Mouse (Mus musculus): ENCODE measurements at regions not wholly inside any gene's neighbourhood (a gene's known extent, or its start where the extent isn't known, plus 50 kb on each side); places are given as distances from the start of the nearest gene placed in this dataset.
"Not testable (repeated sequence)": the region's sequence is repeated elsewhere in the genome, so short reads cannot be mapped to it uniquely, and the experiment has no call there.

DNA sequence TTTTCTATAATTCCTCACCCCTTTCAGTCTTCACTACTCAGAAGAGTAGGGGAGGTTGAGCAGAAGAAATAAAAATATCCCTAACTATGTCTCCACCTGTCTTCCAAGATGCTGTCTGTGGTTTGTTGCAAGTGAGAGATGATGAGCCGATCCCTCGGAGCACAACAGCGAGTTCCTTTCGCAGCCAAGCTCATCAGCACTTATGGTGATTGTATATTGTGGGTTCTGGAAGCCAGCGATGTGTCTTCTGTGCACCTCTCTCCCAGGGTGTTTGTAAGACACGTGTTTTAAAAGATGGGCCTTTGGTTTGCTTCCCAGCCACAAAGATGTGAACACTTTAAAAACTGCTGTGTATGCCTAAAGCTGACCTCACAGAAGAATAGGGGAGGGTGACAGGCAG is 309.0 kb downstream of the Abcc12 start:
- H3K9ac ChIP-seq, result no peak overlapping the region
- no peaks in the 10 kb centered on the region for H3K36me3 ChIP-seq
- WGBS, result 89% methylated on average over 6 of the region's 6 CpGs
- H3K27me3 ChIP-seq, result no peaks in the 10 kb centered on the region
- no peak for ATAC-seq (ENCODE audit: insufficient number of reproducible peaks, insufficient read depth, low FRiP score, low TSS enrichment)
- peaks cover 10% of the 10 kb centered on the region; the same call in 1 of the 2 replicates for H3K4me1 ChIP-seq
- H3K4me3 ChIP-seq, result no peak overlapping the region
- no peak overlapping the region for H3K4me2 ChIP-seq (replicated peaks)
- H3K27ac ChIP-seq, result no peak overlapping the region
- no peaks in the 10 kb centered on the region for H3K9me3 ChIP-seq

DNA sequence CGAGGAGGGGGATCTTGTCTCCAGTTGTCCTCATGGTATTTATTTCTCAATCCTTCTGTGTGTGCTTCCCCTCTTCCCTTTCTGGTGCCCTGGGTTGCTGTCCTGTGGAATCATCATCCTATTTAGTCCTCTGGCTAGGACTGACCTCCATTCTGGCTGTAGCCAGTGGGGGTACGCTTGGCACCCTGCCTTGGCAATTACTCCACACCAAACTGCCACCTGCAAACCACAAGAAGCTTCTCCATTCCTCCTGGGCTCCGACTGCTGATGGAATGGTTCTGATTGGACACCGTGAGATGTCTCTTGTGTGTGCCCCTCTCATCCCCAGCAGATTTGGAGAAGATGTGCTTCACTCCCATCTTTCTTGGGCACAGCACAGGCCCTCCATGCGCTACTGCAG is 322.5 kb downstream of the Abcc12 start:
- H3K27ac ChIP-seq, result no peak overlapping the region
- 85% methylated on average over 5 of the region's 5 CpGs for WGBS
- no peaks in the 10 kb centered on the region for H3K36me3 ChIP-seq
- no peak for ATAC-seq (ENCODE audit: insufficient number of reproducible peaks, insufficient read depth, low FRiP score, low TSS enrichment)
- no peaks in the 10 kb centered on the region for H3K27me3 ChIP-seq
- H3K4me1 ChIP-seq, result no peaks in the 10 kb centered on the region
- no peak overlapping the region for H3K4me3 ChIP-seq
- H3K4me2 ChIP-seq (replicated peaks), result no peak overlapping the region
- no peaks in the 10 kb centered on the region for H3K9me3 ChIP-seq
- no peak overlapping the region for H3K9ac ChIP-seq

DNA sequence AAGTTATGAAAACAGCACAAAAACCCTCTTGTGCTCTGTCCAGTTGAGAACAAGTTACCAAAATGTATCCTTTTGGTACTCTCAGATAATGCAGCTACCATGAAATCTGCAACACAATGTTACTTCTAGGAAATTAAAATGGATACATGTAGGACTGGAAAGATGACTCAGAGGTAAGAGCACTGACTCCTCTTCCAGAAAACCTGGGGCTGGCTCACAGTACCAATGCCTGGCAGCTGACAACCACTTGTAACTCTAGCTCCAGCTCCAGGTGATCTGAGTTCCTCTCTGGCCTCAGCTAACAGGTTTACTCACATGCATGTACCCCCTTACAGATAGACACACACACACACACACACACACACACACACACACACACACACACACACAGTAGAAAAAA is 325.1 kb downstream of the Abcc12 start:
- Histone ChIP-seq H3K9me3 (no peaks in the 10 kb centered on the region), H3K9ac (no peak overlapping the region), H3K36me3 (no peaks in the 10 kb centered on the region), H3K27me3 (no peaks in the 10 kb centered on the region), H3K4me3 (no peak overlapping the region), H3K27ac (no peak overlapping the region), H3K4me2 (replicated peaks) (no peak overlapping the region), H3K4me1 (no peaks in the 10 kb centered on the region)
- ATAC-seq (ENCODE audit: insufficient number of reproducible peaks, insufficient read depth, low FRiP score, low TSS enrichment), result no peak

DNA sequence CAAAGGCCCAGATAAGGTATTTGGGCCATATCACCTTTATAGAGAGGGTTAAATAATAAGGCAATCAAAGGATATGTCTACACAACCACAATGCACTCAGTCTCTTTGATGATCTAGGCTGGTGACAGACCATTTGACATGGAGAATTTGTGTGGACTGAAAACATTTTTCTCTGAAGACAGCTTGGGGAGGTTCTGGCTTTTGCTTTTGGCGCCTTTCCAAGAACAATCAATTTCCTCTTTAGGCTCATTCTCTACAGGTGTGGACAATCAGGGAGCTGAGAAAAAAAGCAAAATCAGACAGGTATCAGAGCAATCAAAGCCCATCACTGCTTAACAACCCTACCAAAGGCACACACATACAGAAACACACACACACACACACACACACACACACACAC is 325.8 kb downstream of the Abcc12 start:
- no peak overlapping the region for H3K4me3 ChIP-seq
- no peaks in the 10 kb centered on the region for H3K4me1 ChIP-seq
- no peak overlapping the region for H3K9ac ChIP-seq
- no peak overlapping the region for H3K4me2 ChIP-seq (replicated peaks)
- no peaks in the 10 kb centered on the region for H3K27me3 ChIP-seq
- H3K27ac ChIP-seq, result no peak overlapping the region
- no peak for ATAC-seq (ENCODE audit: insufficient number of reproducible peaks, insufficient read depth, low FRiP score, low TSS enrichment)
- WGBS, result 83% methylated on average over 1 of the region's 1 CpGs
- no peaks in the 10 kb centered on the region for H3K36me3 ChIP-seq
- H3K9me3 ChIP-seq, result no peaks in the 10 kb centered on the region

DNA sequence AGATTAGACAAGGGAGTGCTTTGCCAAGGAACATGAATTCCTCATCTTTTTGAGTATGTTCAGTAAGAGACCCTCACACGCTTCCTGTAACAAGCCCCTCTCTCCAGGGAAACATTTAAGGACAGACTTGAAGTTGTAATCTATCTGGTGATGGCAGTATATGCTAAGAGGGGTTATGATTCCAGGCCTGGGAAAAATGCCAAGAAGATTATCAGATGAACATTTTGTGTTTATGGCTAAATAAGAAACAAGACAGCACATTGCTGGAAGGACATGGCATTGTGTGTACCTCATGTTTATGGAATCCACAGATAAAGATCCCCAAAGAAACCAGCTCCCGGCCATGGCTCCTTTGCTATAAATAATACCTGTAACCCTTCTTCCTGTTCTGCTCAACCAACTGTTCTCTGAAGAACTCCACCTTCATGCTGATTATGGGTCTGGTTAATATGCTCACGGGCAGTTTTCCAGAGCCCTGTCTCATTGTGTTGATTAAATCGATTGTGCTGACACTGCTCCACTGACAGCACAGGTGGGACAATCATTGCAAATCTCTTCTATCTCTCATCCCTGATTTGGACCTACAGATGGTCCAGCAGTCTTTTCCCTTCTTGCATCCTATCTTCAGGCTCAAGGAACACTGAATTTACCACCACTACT is 327.7 kb downstream of the Abcc12 start:
- no peak for ATAC-seq (ENCODE audit: insufficient number of reproducible peaks, insufficient read depth, low FRiP score, low TSS enrichment)
- Histone ChIP-seq H3K36me3 (no peaks in the 10 kb centered on the region), H3K9me3 (no peaks in the 10 kb centered on the region), H3K4me3 (no peak overlapping the region), H3K4me2 (replicated peaks) (no peak overlapping the region), H3K27me3 (no peaks in the 10 kb centered on the region), H3K27ac (no peak overlapping the region), H3K9ac (no peak overlapping the region), H3K4me1 (no peaks in the 10 kb centered on the region)
- 81% methylated on average over 4 of the region's 4 CpGs for WGBS

DNA sequence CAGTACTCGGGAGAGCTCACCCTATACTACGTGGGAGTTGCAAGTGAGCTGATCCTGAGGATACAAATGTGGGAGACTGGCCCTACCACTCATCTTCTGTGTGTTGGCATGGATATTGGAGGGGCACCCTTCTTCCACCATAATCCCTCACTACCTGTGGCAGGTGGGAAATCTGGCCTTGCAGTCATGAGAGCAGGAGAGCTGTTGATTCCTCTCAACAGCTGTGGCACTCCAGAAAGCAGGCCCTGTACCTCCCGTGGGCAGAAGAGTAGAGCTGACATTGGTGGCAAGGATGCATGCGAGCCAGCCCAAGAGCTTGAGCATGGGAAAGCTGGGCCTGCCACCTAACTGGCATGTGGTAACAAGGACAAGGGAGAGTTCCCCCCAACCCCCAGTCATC is 345.8 kb downstream of the Abcc12 start:
- no peak for ATAC-seq (ENCODE audit: insufficient number of reproducible peaks, insufficient read depth, low FRiP score, low TSS enrichment)
- H3K9ac ChIP-seq, result no peak overlapping the region
- H3K36me3 ChIP-seq, result no peaks in the 10 kb centered on the region
- 83% methylated on average over 4 of the region's 4 CpGs for WGBS
- H3K27me3 ChIP-seq, result no peaks in the 10 kb centered on the region
- H3K4me3 ChIP-seq, result no peak overlapping the region
- no peaks in the 10 kb centered on the region for H3K4me1 ChIP-seq
- H3K27ac ChIP-seq, result no peak overlapping the region
- H3K9me3 ChIP-seq, result no peaks in the 10 kb centered on the region
- no peak overlapping the region for H3K4me2 ChIP-seq (replicated peaks)

DNA sequence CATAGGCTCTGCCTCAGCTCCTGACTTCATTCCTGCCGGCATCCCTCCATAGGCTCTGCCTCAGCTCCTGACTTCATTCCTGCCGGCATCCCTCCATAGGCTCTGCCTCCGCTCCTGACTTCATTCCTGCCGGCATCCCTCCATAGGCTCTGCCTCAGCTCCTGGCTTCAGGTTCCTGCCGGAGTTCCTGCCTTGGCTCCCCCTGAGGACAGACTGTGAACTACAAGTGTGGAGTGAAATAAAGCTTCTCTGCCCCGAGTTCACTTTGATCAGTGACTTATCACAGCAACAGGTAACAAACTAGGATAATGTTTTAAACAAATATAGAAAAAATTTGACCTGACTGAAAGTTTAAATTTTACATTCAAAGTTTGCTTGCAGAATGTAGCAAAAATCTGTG is 348.5 kb downstream of the Abcc12 start:
- not testable (repeated sequence) for H3K4me2 ChIP-seq (replicated peaks); H3K27me3 ChIP-seq; ATAC-seq (ENCODE audit: insufficient number of reproducible peaks, insufficient read depth, low FRiP score, low TSS enrichment); H3K4me3 ChIP-seq; H3K9ac ChIP-seq; H3K27ac ChIP-seq; H3K9me3 ChIP-seq; H3K36me3 ChIP-seq; H3K4me1 ChIP-seq
- WGBS, result 81% methylated on average over 6 of the region's 6 CpGs

DNA sequence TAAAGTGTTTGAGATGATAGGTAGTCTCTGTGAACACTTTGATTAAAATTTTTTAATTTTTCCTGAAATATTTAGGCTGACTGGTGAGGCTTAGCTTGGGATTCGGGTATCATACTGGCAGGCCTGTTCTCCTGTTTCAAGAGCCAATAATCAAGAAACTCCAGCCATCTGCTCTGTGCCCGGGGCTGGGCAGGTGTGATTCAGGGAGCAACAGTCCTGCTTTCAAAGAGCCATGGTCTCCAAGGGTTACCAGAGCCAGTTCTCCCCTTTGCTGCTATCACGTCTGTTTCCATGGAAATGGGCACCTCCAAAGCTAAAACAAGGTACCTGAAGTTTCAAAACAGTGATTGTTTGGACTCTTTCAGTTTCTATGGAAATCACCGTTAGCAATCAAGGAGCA is 355.6 kb downstream of the Abcc12 start:
- ATAC-seq (ENCODE audit: insufficient number of reproducible peaks, insufficient read depth, low FRiP score, low TSS enrichment), result no peak
- Histone ChIP-seq H3K4me1 (no peaks in the 10 kb centered on the region), H3K4me2 (replicated peaks) (no peak overlapping the region), H3K27ac (no peak overlapping the region), H3K9me3 (no peaks in the 10 kb centered on the region), H3K36me3 (no peaks in the 10 kb centered on the region), H3K4me3 (no peak overlapping the region), H3K9ac (no peak overlapping the region), H3K27me3 (0 out of 2 replicates have a peak, but pooled peaks cover 3% of the 10 kb centered on the region)
- WGBS, result 61% methylated on average over 4 of the region's 4 CpGs

DNA sequence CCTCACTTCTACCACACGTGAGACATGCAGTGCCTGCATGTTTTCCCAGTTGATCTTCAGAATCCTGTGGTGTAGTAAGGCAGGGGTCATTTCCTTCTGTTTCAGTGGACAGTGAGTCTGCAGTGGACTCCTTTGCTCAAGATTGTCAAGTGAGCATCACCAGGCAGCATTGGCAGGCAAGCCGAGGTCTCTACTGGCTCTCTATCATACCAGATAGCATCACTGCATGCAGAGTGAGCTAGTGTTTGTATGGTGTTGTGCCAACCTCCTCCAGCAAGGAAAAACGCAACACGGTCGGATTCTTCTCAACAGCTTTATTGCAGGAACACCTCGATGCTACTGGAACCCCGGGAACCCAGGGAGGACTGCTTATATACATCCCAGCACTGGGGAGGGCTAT is 357.8 kb downstream of the Abcc12 start:
- H3K27ac ChIP-seq, result no peak overlapping the region
- no peak overlapping the region for H3K9ac ChIP-seq
- H3K27me3 ChIP-seq, result no peaks in the 10 kb centered on the region
- no peaks in the 10 kb centered on the region for H3K9me3 ChIP-seq
- no peaks in the 10 kb centered on the region for H3K4me1 ChIP-seq
- no peak overlapping the region for H3K4me2 ChIP-seq (replicated peaks)
- 91% methylated on average over 7 of the region's 7 CpGs for WGBS
- no peak overlapping the region for H3K4me3 ChIP-seq
- H3K36me3 ChIP-seq, result no peaks in the 10 kb centered on the region
- no peak for ATAC-seq (ENCODE audit: insufficient number of reproducible peaks, insufficient read depth, low FRiP score, low TSS enrichment)

DNA sequence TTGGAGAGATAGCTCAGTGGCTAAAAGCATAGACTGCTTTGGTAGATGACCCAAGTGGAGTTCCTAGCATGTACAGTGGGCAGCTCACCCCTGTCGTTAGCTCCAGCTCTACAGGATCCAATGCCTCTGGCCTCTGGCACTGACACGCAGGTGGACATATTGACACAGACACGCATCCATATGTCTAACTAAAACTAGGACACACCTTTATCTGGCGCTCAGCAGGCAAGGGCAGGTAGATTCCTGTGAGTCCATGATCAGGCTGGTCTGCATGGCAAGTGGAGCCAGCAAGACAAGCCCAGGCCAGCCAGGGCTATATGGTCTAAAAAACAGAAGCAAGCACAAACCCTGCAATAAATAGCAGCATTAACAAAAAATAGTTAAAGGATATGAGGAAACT is 358.3 kb downstream of the Abcc12 start:
- Histone ChIP-seq H3K27me3 (no peaks in the 10 kb centered on the region), H3K9ac (no peak overlapping the region), H3K4me3 (no peak overlapping the region), H3K4me2 (replicated peaks) (no peak overlapping the region), H3K9me3 (no peaks in the 10 kb centered on the region), H3K4me1 (no peaks in the 10 kb centered on the region), H3K36me3 (no peaks in the 10 kb centered on the region), H3K27ac (no peak overlapping the region)
- WGBS, result 95% methylated on average over 4 of the region's 4 CpGs
- ATAC-seq (ENCODE audit: insufficient number of reproducible peaks, insufficient read depth, low FRiP score, low TSS enrichment), result no peak

DNA sequence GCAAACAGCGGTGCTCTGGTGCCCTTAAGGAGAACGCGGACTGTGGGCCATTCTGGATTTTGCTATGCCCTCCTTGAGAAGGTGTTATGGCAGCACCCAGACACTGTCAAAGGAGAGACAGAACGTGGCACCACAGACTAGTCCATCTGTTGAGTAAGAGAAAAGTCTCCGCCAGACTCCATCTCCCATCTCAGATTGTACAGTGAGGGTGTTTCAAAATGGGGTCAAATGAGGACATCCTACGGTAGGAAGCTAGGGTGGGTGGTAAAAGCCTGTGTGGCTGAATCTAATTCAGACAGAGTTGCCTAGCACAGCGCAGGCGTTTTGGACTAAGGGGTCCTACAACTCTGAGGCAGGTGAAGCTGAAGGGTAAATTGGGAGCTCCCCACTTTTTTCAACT is 366.1 kb downstream of the Abcc12 start:
- Histone ChIP-seq H3K4me3 (no peak overlapping the region), H3K4me2 (replicated peaks) (no peak overlapping the region), H3K36me3 (no peaks in the 10 kb centered on the region), H3K4me1 (no peaks in the 10 kb centered on the region), H3K9me3 (no peaks in the 10 kb centered on the region), H3K27me3 (no peaks in the 10 kb centered on the region), H3K9ac (no peak overlapping the region), H3K27ac (no peak overlapping the region)
- WGBS, result 93% methylated on average over 8 of the region's 8 CpGs
- ATAC-seq (ENCODE audit: insufficient number of reproducible peaks, insufficient read depth, low FRiP score, low TSS enrichment), result no peak

DNA sequence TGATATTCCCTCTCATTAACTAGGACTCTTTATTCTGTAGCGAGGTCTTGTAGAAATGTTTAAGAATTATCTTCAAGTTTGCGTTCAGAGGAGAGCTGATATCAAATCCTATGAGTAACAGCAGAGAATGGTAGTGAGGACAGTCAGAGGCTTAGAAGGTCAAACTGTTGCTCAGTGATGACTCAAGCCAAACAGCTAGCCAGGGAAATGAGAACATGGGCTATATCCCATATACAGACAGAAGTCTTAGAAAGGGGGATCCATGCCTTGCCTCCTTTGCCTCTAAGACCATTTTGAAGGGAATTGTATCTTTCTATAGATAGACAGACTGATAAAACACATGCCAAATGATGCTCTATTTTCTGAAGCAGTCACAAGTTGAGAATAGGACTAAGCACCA is 368.0 kb downstream of the Abcc12 start:
- Histone ChIP-seq H3K4me2 (replicated peaks) (no peak overlapping the region), H3K4me1 (no peaks in the 10 kb centered on the region), H3K9ac (no peak overlapping the region), H3K9me3 (no peaks in the 10 kb centered on the region), H3K4me3 (no peak overlapping the region), H3K36me3 (no peaks in the 10 kb centered on the region), H3K27ac (no peak overlapping the region), H3K27me3 (no peaks in the 10 kb centered on the region)
- WGBS, result 93% methylated on average over 2 of the region's 2 CpGs
- no peak for ATAC-seq (ENCODE audit: insufficient number of reproducible peaks, insufficient read depth, low FRiP score, low TSS enrichment)

DNA sequence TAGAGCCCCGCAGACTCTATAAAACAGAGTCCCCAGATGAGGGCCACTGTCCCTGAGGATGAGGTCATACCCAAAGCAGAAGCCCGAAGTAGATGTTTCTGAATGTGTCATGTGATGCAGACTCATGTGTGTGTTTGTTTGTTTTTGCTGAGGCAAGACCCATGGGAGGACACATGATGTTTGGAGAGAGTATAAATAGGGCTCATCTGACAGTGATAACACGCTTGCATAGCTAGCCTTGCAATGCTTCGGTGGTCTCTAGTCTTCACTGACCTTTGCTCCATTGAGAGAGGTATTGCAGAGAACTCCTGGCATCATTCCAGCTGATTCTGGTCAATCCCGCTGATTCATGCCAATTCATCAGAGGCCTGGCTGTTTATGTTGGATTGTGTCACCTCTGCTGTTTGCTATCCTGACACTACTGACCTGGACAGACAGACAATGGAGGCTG is 368.1 kb downstream of the Phkb start:
- Histone ChIP-seq H3K27ac (no peak overlapping the region), H3K9me3 (no peaks in the 10 kb centered on the region), H3K4me1 (no peaks in the 10 kb centered on the region), H3K36me3 (no peaks in the 10 kb centered on the region), H3K9ac (no peak overlapping the region), H3K27me3 (no peaks in the 10 kb centered on the region), H3K4me3 (no peak overlapping the region), H3K4me2 (replicated peaks) (no peak overlapping the region)
- ATAC-seq (ENCODE audit: insufficient number of reproducible peaks, insufficient read depth, low FRiP score, low TSS enrichment), result no peak
- WGBS, result 67% methylated on average over 5 of the region's 5 CpGs

Data from embryonic facial prominence, embryonic 12.5 days (tissue).